Mouse (Mus musculus): Measurements from ENCODE around the gene Atp6v0d1. TPM values are rescaled to one million over a fixed set of nuclear protein-coding genes. Genes with fewer than 3 reads are reported as not detected.
A peak's percentile ranks its signal among the peaks of the same experiment; 100 is the strongest.

Atp6v0d1 gene
- polyA plus RNA-seq, 2 experiments = 40.1 to 46.3 TPM

DNA sequence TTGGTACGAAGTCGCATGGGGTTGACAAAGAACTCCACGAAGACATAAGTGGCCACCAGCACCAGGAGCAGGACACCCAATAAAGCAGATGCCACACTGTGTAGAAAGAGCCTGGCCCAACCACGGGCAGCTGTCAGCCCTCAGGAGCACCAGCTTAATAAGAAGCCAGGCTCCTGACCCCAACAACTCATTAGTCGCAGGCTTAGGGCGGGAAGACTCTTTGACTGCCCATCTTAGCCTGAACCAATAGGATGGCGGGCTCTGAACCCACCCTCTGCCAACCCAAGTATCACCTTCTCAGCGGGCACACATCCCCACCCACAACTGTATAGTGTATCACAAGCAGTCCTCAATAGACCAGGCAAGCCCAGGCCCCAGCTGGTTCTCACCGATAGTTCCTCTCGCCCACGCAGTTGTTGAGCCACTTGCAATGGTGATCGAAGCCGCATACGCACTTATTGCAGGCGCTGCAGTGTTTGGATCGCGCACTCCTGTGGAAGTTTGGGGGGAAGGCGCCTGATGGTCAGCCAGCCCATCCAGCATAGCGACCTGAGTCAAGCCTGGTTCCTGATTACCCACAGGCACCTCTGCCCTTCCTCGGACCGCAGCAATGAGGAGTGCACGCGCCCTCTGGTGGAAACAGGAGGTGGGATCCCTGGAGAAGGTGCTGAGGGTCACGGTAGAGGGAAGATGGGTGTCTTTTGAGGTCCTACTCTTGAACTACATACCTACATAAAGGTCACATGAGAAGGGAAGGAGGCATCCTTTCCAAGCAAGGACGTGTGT is 89.0 kb downstream of the Atp6v0d1 start:
- peaks cover 0 to 2% of the 10 kb centered on the region in 2 experiments; a peak in 1 of 4 replicates for H3K4me1 ChIP-seq (replicated peaks; ENCODE audit: control insufficient read depth in 2 of 2, insufficient read depth in 2 of 2, low read length in 1 of 2)
- peaks cover 34% of the 10 kb centered on the region for H3K27me3 ChIP-seq (ENCODE audit: control insufficient read depth, insufficient read depth, low read length)
- no peak overlapping the region for H3K4me3 ChIP-seq (ENCODE audit: insufficient read depth in 1 of 2, low read depth in 2 of 2, low read length in 2 of 2)
- no peak overlapping the region for H3K4me2 ChIP-seq (ENCODE audit: low read depth)
- ATAC-seq (ENCODE audit: insufficient read depth) = no peak
- WGBS (ENCODE audit: insufficient replicate concordance) = 43% methylated on average over 25 of the region's 25 CpGs
- H3K9me3 ChIP-seq (ENCODE audit: control insufficient read depth, low read length) = no peaks in the 10 kb centered on the region
- no peak for DNase-seq (ENCODE audit: low read depth in 3 of 3, low spot score in 3 of 3)
- H3K36me3 ChIP-seq (replicated peaks; ENCODE audit: control insufficient read depth, insufficient read depth, low read depth) = no peaks in the 10 kb centered on the region
- no peak overlapping the region for H3K9ac ChIP-seq (replicated peaks)
- H3K27ac ChIP-seq = no peak overlapping the region
- TF ChIP-seq CTCF (IDR thresholded peaks at IDR 0.05; ENCODE audit: low read depth) = peak; percentile 96
- no peak for TF ChIP-seq EP300 (IDR thresholded peaks at IDR 0.05; ENCODE audit: low read depth)

DNA sequence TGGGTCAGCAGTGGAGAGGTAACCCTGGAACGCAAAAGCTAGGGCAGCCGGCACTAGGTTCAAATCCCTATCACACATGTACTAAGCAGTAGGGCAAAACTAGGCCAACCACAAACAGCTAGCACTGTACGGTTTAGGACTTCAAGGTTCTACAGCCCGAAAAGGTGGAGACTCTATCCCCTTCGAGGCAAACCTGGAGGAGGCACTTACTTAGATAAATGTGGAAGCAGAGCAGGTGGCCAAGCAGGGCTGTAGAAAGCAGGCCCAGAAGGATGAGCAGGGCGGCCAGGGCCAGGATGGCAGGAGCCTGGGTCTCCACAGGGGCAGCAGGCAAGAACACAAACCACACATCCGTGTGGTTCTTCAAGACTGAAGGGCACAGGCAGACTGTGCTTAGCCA is 89.7 kb downstream of the Atp6v0d1 start:
- no peak for DNase-seq (ENCODE audit: low read depth in 3 of 3, low spot score in 3 of 3)
- TF ChIP-seq CTCF (IDR thresholded peaks at IDR 0.05; ENCODE audit: low read depth) (no peak), EP300 (IDR thresholded peaks at IDR 0.05; ENCODE audit: low read depth) (no peak)
- no peak overlapping the region for H3K4me2 ChIP-seq (ENCODE audit: low read depth)
- no peak for ATAC-seq (ENCODE audit: insufficient read depth)
- H3K9ac ChIP-seq (replicated peaks) = no peak overlapping the region
- no peak overlapping the region for H3K4me3 ChIP-seq (ENCODE audit: insufficient read depth in 1 of 2, low read depth in 2 of 2, low read length in 2 of 2)
- no peaks in the 10 kb centered on the region for H3K36me3 ChIP-seq (replicated peaks; ENCODE audit: control insufficient read depth, insufficient read depth, low read depth)
- H3K27me3 ChIP-seq (ENCODE audit: control insufficient read depth, insufficient read depth, low read length) = peaks cover 39% of the 10 kb centered on the region
- 74% methylated on average over 7 of the region's 7 CpGs for WGBS (ENCODE audit: insufficient replicate concordance)
- H3K27ac ChIP-seq = no peak overlapping the region
- peaks cover 2 to 6% of the 10 kb centered on the region in 2 experiments; a peak in 3 of 4 replicates for H3K4me1 ChIP-seq (replicated peaks; ENCODE audit: control insufficient read depth in 2 of 2, insufficient read depth in 2 of 2, low read length in 1 of 2)
- H3K9me3 ChIP-seq (ENCODE audit: control insufficient read depth, low read length) = no peaks in the 10 kb centered on the region

DNA sequence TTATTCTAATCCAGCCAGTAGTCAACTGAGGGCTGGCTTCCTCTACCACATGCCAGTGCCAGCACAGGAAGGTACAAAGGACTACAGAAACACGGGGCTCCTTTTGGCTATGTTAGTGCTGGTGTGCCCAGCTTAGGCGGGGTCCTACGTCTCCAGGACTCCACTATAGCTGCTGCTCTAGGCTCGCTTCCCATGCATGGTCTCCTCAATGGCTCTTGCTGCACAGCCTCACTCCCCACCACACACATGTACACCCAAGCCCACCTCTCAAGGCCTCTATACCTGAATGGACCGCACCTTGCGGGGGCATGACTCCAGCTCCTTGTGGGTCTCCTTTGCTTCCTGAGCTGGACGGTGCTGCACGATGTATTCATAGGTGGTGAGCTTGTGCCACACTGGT is 90.1 kb downstream of the Atp6v0d1 start:
- DNase-seq (ENCODE audit: low read depth in 3 of 3, low spot score in 3 of 3) (no peak), ATAC-seq (ENCODE audit: insufficient read depth) (no peak)
- Histone ChIP-seq H3K4me2 (ENCODE audit: low read depth) (no peak overlapping the region), H3K27ac (no peak overlapping the region), H3K9me3 (ENCODE audit: control insufficient read depth, low read length) (no peaks in the 10 kb centered on the region), H3K27me3 (ENCODE audit: control insufficient read depth, insufficient read depth, low read length) (peaks cover 43% of the 10 kb centered on the region), H3K4me3 (ENCODE audit: insufficient read depth in 1 of 2, low read depth in 2 of 2, low read length in 2 of 2) (no peak overlapping the region), H3K36me3 (replicated peaks; ENCODE audit: control insufficient read depth, insufficient read depth, low read depth) (no peaks in the 10 kb centered on the region), H3K9ac (replicated peaks) (no peak overlapping the region), H3K4me1 (replicated peaks; ENCODE audit: control insufficient read depth in 2 of 2, insufficient read depth in 2 of 2, low read length in 1 of 2) (peaks cover 4 to 10% of the 10 kb centered on the region in 2 experiments; a peak in 3 of 4 replicates)
- no peak for TF ChIP-seq CTCF (IDR thresholded peaks at IDR 0.05; ENCODE audit: low read depth)
- TF ChIP-seq EP300 (IDR thresholded peaks at IDR 0.05; ENCODE audit: low read depth) = no peak
- WGBS (ENCODE audit: insufficient replicate concordance) = 78% methylated on average over 8 of the region's 8 CpGs

DNA sequence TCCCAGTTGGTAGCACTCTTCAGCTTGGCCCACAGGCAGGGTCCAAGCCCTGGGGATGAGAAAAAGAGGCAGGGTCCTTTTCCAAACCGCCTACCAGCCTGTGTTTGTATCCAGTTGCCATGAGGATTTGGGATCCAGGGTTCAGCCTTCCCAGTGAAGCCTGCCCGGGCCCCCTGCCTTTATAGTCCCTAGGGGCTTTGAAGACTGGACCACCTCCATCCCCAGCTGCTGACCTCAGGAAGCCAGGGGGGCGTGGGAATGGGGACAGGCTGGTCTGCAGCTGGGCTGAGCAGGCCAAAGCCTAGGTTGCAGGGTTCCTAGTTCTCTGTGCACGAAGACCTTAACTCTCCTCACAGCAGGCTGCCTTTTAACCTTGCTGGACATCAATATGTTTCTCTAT is 90.6 kb downstream of the Atp6v0d1 start:
- Histone ChIP-seq H3K27me3 (ENCODE audit: control insufficient read depth, insufficient read depth, low read length) (peaks cover 47% of the 10 kb centered on the region), H3K9ac (replicated peaks) (no peak overlapping the region), H3K4me3 (ENCODE audit: insufficient read depth in 1 of 2, low read depth in 2 of 2, low read length in 2 of 2) (no peak overlapping the region), H3K4me2 (ENCODE audit: low read depth) (no peak overlapping the region), H3K36me3 (replicated peaks; ENCODE audit: control insufficient read depth, insufficient read depth, low read depth) (no peaks in the 10 kb centered on the region), H3K27ac (no peak overlapping the region), H3K9me3 (ENCODE audit: control insufficient read depth, low read length) (no peaks in the 10 kb centered on the region), H3K4me1 (replicated peaks; ENCODE audit: control insufficient read depth in 2 of 2, insufficient read depth in 2 of 2, low read length in 1 of 2) (peaks cover 5 to 14% of the 10 kb centered on the region in 2 experiments)
- no peak for TF ChIP-seq CTCF (IDR thresholded peaks at IDR 0.05; ENCODE audit: low read depth)
- no peak for TF ChIP-seq EP300 (IDR thresholded peaks at IDR 0.05; ENCODE audit: low read depth)
- 47% methylated on average over 4 of the region's 4 CpGs for WGBS (ENCODE audit: insufficient replicate concordance)
- DNase-seq (ENCODE audit: low read depth in 3 of 3, low spot score in 3 of 3) = no peak
- no peak for ATAC-seq (ENCODE audit: insufficient read depth)

DNA sequence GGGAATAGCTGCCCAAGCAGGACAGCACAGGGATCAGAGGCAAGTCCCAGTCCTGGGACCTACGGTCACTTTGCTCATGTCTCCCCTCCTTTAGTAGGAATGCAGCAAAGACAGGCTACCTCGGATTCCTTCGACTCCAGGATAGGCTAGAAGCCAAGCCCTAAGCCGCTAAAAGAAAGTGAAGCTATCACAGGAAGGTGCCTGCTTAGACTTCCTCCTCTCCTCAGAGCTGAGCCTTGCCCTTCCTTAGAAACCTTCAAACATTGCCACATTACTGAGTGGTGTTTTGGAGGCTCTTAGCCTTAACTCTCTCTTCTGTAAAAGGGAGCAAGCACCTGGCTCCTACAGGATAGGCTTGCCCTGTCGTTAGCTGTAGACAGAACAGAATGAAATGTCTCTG is 91.2 kb downstream of the Atp6v0d1 start:
- WGBS (ENCODE audit: insufficient replicate concordance) = 33% methylated on average over 5 of the region's 5 CpGs
- no peak for DNase-seq (ENCODE audit: low read depth in 3 of 3, low spot score in 3 of 3)
- Histone ChIP-seq H3K4me3 (ENCODE audit: insufficient read depth in 1 of 2, low read depth in 2 of 2, low read length in 2 of 2) (no peak overlapping the region), H3K36me3 (replicated peaks; ENCODE audit: control insufficient read depth, insufficient read depth, low read depth) (no peaks in the 10 kb centered on the region), H3K9me3 (ENCODE audit: control insufficient read depth, low read length) (no peaks in the 10 kb centered on the region), H3K27ac (no peak overlapping the region), H3K9ac (replicated peaks) (no peak overlapping the region), H3K27me3 (ENCODE audit: control insufficient read depth, insufficient read depth, low read length) (peaks cover 49% of the 10 kb centered on the region), H3K4me1 (replicated peaks; ENCODE audit: control insufficient read depth in 2 of 2, insufficient read depth in 2 of 2, low read length in 1 of 2) (peaks cover 10 to 20% of the 10 kb centered on the region in 2 experiments), H3K4me2 (ENCODE audit: low read depth) (no peak overlapping the region)
- ATAC-seq (ENCODE audit: insufficient read depth) = no peak
- no peak for TF ChIP-seq EP300 (IDR thresholded peaks at IDR 0.05; ENCODE audit: low read depth)
- TF ChIP-seq CTCF (IDR thresholded peaks at IDR 0.05; ENCODE audit: low read depth) = no peak

MicroRNAs within 50 kb of the gene (microRNA counts, 519-probe panel; counts per million panel counts)
- microRNA mmu-miR-1966 = 69.9 counts per million

Small RNA genes lying within 50 kb of the gene (microRNA-seq; reads per million reads assigned to microRNA genes)
- gene Mir1966 = not detected

Other genes starting within 250 kb of the Atp6v0d1 start
- 10.4 and 12.1 TPM in 2 replicates for gene Lrrc29, start 239.8 kb downstream of the Atp6v0d1 start, polyA plus RNA-seq (2012; rRNA removed)
- 9.1 and 11.4 TPM in 2 replicates for gene Lrrc29, start 239.8 kb downstream of the Atp6v0d1 start, polyA plus RNA-seq (2014; fragmentation: Nextera tagmentation; extraction: Ambion mirVana)
- gene Tmem208, start 239.7 kb downstream of the Atp6v0d1 start, polyA plus RNA-seq (2012; rRNA removed) = 59.1 and 66.5 TPM in 2 replicates
- 103 and 107 TPM in 2 replicates for gene Tmem208, start 239.7 kb downstream of the Atp6v0d1 start, polyA plus RNA-seq (2014; fragmentation: Nextera tagmentation; extraction: Ambion mirVana)
- gene Fhod1, start 218.1 kb downstream of the Atp6v0d1 start, polyA plus RNA-seq (2012; rRNA removed) = 3.4 and 4.4 TPM in 2 replicates
- gene Fhod1, start 218.1 kb downstream of the Atp6v0d1 start, polyA plus RNA-seq (2014; fragmentation: Nextera tagmentation; extraction: Ambion mirVana) = 0.42 and 0.82 TPM in 2 replicates
- 0.87 and 0.90 TPM in 2 replicates for gene Slc9a5, start 217.2 kb downstream of the Atp6v0d1 start, polyA plus RNA-seq (2012; rRNA removed)
- gene Slc9a5, start 217.2 kb downstream of the Atp6v0d1 start, polyA plus RNA-seq (2014; fragmentation: Nextera tagmentation; extraction: Ambion mirVana) = 0.08 and 0.14 TPM in 2 replicates
- gene Plekhg4, start 192.8 kb downstream of the Atp6v0d1 start, polyA plus RNA-seq (2012; rRNA removed) = 0.08 TPM in 2 replicates
- 0.06 TPM in 2 replicates for gene Plekhg4, start 192.8 kb downstream of the Atp6v0d1 start, polyA plus RNA-seq (2014; fragmentation: Nextera tagmentation; extraction: Ambion mirVana)
- not detected in 2 replicates for gene Kctd19, start 152.5 kb downstream of the Atp6v0d1 start, polyA plus RNA-seq (2012; rRNA removed)
- not detected in 2 replicates for gene Kctd19, start 152.5 kb downstream of the Atp6v0d1 start, polyA plus RNA-seq (2014; fragmentation: Nextera tagmentation; extraction: Ambion mirVana)
- gene Lrrc36, start 152.5 kb downstream of the Atp6v0d1 start, polyA plus RNA-seq (2012; rRNA removed) = 0.04 and 0.09 TPM in 2 replicates
- 0.08 and 0.10 TPM in 2 replicates for gene Lrrc36, start 152.5 kb downstream of the Atp6v0d1 start, polyA plus RNA-seq (2014; fragmentation: Nextera tagmentation; extraction: Ambion mirVana)
- gene Tppp3, start 94.5 kb downstream of the Atp6v0d1 start, polyA plus RNA-seq (2012; rRNA removed) = 0.49 and 0.60 TPM in 2 replicates
- gene Tppp3, start 94.5 kb downstream of the Atp6v0d1 start, polyA plus RNA-seq (2014; fragmentation: Nextera tagmentation; extraction: Ambion mirVana) = 0.49 and 0.63 TPM in 2 replicates
- gene Zdhhc1, start 69.1 kb downstream of the Atp6v0d1 start, polyA plus RNA-seq (2012; rRNA removed) = 2.2 and 2.4 TPM in 2 replicates
- 0.90 and 1.2 TPM in 2 replicates for gene Zdhhc1, start 69.1 kb downstream of the Atp6v0d1 start, polyA plus RNA-seq (2014; fragmentation: Nextera tagmentation; extraction: Ambion mirVana)
- gene Hsd11b2, start 47.3 kb downstream of the Atp6v0d1 start, polyA plus RNA-seq (2012; rRNA removed) = 1.1 TPM in 2 replicates
- 0.42 and 0.99 TPM in 2 replicates for gene Hsd11b2, start 47.3 kb downstream of the Atp6v0d1 start, polyA plus RNA-seq (2014; fragmentation: Nextera tagmentation; extraction: Ambion mirVana)
- gene Ripor1, start 39.2 kb upstream of the Atp6v0d1 start, polyA plus RNA-seq (2012; rRNA removed) = 4.5 and 5.4 TPM in 2 replicates
- gene Ripor1, start 39.2 kb upstream of the Atp6v0d1 start, polyA plus RNA-seq (2014; fragmentation: Nextera tagmentation; extraction: Ambion mirVana) = 4.9 and 6.1 TPM in 2 replicates
- gene Ctcf, start 70.5 kb upstream of the Atp6v0d1 start, polyA plus RNA-seq (2012; rRNA removed) = 11.6 and 21.1 TPM in 2 replicates
- gene Ctcf, start 70.5 kb upstream of the Atp6v0d1 start, polyA plus RNA-seq (2014; fragmentation: Nextera tagmentation; extraction: Ambion mirVana) = 40.9 and 49.2 TPM in 2 replicates
- not detected in 2 replicates for gene Agrp, start 71.3 kb upstream of the Atp6v0d1 start, polyA plus RNA-seq (2012; rRNA removed)
- gene Agrp, start 71.3 kb upstream of the Atp6v0d1 start, polyA plus RNA-seq (2014; fragmentation: Nextera tagmentation; extraction: Ambion mirVana) = 0.23 and 0.27 TPM in 2 replicates
- 1.3 and 1.4 TPM in 2 replicates for gene Carmil2, start 120.2 kb upstream of the Atp6v0d1 start, polyA plus RNA-seq (2012; rRNA removed)
- 0.24 and 0.33 TPM in 2 replicates for gene Carmil2, start 120.2 kb upstream of the Atp6v0d1 start, polyA plus RNA-seq (2014; fragmentation: Nextera tagmentation; extraction: Ambion mirVana)
- gene Acd, start 135.1 kb upstream of the Atp6v0d1 start, polyA plus RNA-seq (2012; rRNA removed) = 8.8 and 11.0 TPM in 2 replicates
- 20.3 and 23.7 TPM in 2 replicates for gene Acd, start 135.1 kb upstream of the Atp6v0d1 start, polyA plus RNA-seq (2014; fragmentation: Nextera tagmentation; extraction: Ambion mirVana)
- 5.9 and 6.0 TPM in 2 replicates for gene Pard6a, start 135.1 kb upstream of the Atp6v0d1 start, polyA plus RNA-seq (2012; rRNA removed)
- gene Pard6a, start 135.1 kb upstream of the Atp6v0d1 start, polyA plus RNA-seq (2014; fragmentation: Nextera tagmentation; extraction: Ambion mirVana) = 6.4 and 7.9 TPM in 2 replicates
- not detected in 2 replicates for gene 4933405L10Rik, start 141.6 kb upstream of the Atp6v0d1 start, polyA plus RNA-seq (2012; rRNA removed)
- not detected in 2 replicates for gene 4933405L10Rik, start 141.6 kb upstream of the Atp6v0d1 start, polyA plus RNA-seq (2014; fragmentation: Nextera tagmentation; extraction: Ambion mirVana)
- 7.0 and 7.8 TPM in 2 replicates for gene Enkd1, start 142.2 kb upstream of the Atp6v0d1 start, polyA plus RNA-seq (2012; rRNA removed)
- 4.8 and 6.5 TPM in 2 replicates for gene Enkd1, start 142.2 kb upstream of the Atp6v0d1 start, polyA plus RNA-seq (2014; fragmentation: Nextera tagmentation; extraction: Ambion mirVana)
- gene Gfod2, start 192.6 kb upstream of the Atp6v0d1 start, polyA plus RNA-seq (2012; rRNA removed) = 0.84 and 0.93 TPM in 2 replicates
- 1.1 and 1.8 TPM in 2 replicates for gene Gfod2, start 192.6 kb upstream of the Atp6v0d1 start, polyA plus RNA-seq (2014; fragmentation: Nextera tagmentation; extraction: Ambion mirVana)